Mouse (Mus musculus): Measurements from ENCODE around the gene Cdv3. TPM values are rescaled to one million over a fixed set of nuclear protein-coding genes. Genes with fewer than 3 reads are reported as not detected.

Gene Cdv3
- polyA plus RNA-seq, 1 experiment: 47.9 TPM

DNA sequence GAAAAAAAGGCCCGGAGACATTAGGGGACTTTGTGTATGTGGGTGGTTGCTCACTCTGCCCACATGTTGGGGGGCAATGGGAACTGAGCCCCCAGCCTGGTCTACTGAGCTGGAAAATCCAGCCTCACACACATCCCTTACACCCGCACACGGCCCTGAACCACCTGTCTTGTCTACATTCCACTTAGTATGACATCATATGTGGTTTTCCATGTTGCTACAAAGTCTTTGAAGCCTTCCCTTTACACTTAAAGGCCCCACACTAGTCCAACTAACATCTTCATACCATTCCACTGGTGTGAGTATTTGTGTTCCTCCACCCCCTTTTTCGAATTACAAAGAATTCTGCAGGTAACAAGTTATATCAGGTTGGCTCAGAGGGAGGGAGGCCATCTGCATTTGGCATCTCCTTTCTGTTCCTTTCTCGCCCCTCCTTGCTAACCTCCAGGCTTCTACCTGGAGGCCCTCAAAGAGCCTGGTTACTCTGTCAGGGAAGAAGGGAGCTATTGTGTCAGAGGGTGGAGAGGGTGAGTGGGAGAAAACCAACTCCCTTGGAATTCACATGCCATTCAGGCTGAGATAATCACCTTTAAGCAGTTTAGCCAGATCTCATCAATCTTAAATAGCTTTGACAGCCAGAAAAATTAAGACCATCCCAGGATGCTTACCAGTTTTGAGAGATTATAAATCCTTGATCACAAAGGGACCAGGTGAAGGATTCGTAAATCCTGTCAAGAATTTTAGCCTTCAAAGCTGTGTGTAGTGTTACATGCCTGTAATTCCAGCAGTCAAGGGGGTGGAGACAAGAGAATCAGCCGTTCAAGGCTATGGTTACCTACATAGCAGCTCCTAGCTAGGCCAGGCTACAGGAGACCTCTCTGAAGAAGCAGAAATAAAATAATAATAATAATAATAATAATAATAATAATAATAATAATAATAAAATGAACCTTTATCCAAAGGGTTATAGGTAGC lies 11.0 kb upstream of the Cdv3 start:
- Histone ChIP-seq H3K4me1 (ENCODE audit: control insufficient read depth, insufficient read depth, low read length) (no peaks in the 10 kb centered on the region), H3K4me3 (ENCODE audit: insufficient read depth, low read length) (no peak overlapping the region), H3K27ac (ENCODE audit: insufficient read depth, low read length) (no peak overlapping the region)
- TF ChIP-seq CTCF (IDR thresholded peaks at IDR 0.05; ENCODE audit: extremely low read depth, insufficient read depth, low read length) (no peak), POLR2A (IDR thresholded peaks at IDR 0.05; ENCODE audit: extremely low read depth, insufficient read depth, low read length) (no peak)

DNA sequence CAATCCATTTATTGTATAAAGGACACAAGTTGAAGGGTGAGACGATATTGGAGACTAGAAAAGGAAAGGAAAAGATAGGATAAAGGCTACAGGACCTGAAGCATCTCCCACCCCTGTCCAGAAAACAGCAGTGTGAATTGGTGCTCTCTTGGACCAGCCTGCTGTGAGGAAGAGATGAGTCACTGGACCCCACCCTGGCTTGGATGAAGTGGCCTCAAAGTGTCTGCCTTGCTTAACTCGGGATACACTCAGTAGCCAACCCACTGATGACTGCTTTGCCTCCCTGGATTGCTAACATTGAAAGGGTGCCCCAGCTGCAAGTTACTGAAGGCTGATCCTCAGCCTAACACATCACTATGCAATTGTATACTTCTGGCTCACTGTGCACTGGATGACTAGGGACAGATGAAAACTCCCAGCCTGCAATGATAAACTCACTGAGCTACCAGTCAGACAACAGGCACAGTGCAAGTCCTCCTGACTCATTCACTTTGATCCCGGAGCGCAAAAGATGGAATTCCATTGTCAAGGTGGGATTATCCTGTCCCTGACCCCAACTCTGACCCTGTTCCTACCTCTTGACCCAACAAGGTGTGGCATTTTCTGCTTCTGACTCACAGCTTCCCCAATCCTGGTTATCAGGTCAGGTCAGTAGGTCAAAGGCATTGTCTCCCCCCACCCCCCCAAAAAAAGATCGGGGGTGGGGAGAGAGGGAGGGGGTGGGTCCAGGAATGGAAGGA lies 6.8 kb upstream of the Cdv3 start:
- no peak overlapping the region for H3K4me3 ChIP-seq (ENCODE audit: insufficient read depth, low read length)
- TF ChIP-seq POLR2A (IDR thresholded peaks at IDR 0.05; ENCODE audit: extremely low read depth, insufficient read depth, low read length) (no peak), CTCF (IDR thresholded peaks at IDR 0.05; ENCODE audit: extremely low read depth, insufficient read depth, low read length) (no peak)
- H3K4me1 ChIP-seq (ENCODE audit: control insufficient read depth, insufficient read depth, low read length): no peaks in the 10 kb centered on the region
- H3K27ac ChIP-seq (ENCODE audit: insufficient read depth, low read length): no peak overlapping the region

- TF ChIP-seq POLR2A (IDR thresholded peaks at IDR 0.05; ENCODE audit: extremely low read depth, insufficient read depth, low read length): no peak
- TF ChIP-seq CTCF (IDR thresholded peaks at IDR 0.05; ENCODE audit: extremely low read depth, insufficient read depth, low read length): no peak
- Histone ChIP-seq H3K4me1 (ENCODE audit: control insufficient read depth, insufficient read depth, low read length) (peaks cover 1% of the 10 kb centered on the region; the same call in 1 of the 2 replicates), H3K27ac (ENCODE audit: insufficient read depth, low read length) (no peak overlapping the region), H3K4me3 (ENCODE audit: insufficient read depth, low read length) (no peak overlapping the region)
Measured at GRCm38 (mm10) chr9:103369951-103370350, 4.3 kb upstream of the Cdv3 start.

DNA sequence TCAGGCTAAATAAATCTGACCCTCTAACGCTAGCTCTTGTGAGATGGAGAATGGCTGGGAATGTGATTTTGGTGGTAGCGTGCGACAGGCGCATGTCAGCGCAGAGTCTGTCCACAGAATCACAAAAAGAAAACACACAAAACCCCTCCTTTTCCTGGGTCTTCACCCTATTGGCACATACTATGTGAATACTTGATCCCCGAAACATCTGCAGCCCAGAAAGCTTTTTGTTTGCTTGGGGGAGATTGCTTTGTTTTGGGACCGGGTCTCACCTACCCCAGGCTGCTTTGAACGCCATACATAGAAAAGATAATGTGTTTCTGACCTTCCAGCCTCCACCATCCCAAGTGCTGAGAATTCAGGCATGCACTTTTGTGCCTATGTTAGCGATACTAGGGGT lies 716 bp upstream of the Cdv3 start:
- TF ChIP-seq CTCF (IDR thresholded peaks at IDR 0.05; ENCODE audit: extremely low read depth, insufficient read depth, low read length) (no peak), POLR2A (IDR thresholded peaks at IDR 0.05; ENCODE audit: extremely low read depth, insufficient read depth, low read length) (no peak)
- H3K4me1 ChIP-seq (ENCODE audit: control insufficient read depth, insufficient read depth, low read length): peaks cover 4% of the 10 kb centered on the region
- 0 out of 2 replicates have a peak overlapping the region, but pooled peaks have one; percentile 29 for H3K27ac ChIP-seq (ENCODE audit: insufficient read depth, low read length)
- peak overlapping the region; percentile 26 for H3K4me3 ChIP-seq (ENCODE audit: insufficient read depth, low read length)

DNA sequence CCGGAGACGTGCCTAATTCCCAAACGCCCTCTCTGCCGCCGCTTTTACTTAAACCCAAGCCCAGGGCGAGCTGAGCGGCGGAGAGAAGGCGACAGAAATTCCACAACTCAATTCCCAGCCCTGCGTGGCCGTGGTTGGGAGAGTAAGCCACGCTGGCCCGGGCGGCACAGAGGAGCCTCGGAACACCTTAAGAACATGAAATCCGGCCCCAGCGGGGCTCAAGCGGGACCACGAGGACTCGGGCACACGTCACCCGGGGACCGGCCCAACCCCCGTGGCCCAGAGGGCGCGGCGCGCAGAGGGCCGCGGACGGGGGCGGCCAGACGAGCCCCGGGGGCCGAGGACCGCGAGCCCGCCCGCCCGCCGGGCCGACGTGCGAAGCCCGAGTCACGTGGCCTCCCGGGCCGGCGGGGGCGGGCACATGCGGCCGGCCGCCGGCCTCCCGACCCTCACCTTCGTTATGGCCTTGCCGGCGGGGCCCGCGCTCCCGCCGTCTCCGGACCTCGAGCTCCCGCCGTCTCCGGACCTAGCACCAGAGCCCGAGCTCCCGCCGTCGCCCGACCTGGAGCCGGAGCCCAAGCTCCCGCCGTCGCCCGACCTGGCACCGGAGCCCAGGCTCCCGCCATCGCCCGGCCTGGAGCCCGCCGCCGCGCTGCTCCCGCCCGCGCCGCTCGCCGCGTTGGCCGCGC lies 895 bp downstream of the Cdv3 start:
- peak overlapping the region; percentile 99 for H3K27ac ChIP-seq (ENCODE audit: insufficient read depth, low read length)
- H3K4me3 ChIP-seq (ENCODE audit: insufficient read depth, low read length): peak overlapping the region; percentile 97
- H3K4me1 ChIP-seq (ENCODE audit: control insufficient read depth, insufficient read depth, low read length): peaks cover 4% of the 10 kb centered on the region
- no peak for TF ChIP-seq CTCF (IDR thresholded peaks at IDR 0.05; ENCODE audit: extremely low read depth, insufficient read depth, low read length)
- no peak for TF ChIP-seq POLR2A (IDR thresholded peaks at IDR 0.05; ENCODE audit: extremely low read depth, insufficient read depth, low read length)

DNA sequence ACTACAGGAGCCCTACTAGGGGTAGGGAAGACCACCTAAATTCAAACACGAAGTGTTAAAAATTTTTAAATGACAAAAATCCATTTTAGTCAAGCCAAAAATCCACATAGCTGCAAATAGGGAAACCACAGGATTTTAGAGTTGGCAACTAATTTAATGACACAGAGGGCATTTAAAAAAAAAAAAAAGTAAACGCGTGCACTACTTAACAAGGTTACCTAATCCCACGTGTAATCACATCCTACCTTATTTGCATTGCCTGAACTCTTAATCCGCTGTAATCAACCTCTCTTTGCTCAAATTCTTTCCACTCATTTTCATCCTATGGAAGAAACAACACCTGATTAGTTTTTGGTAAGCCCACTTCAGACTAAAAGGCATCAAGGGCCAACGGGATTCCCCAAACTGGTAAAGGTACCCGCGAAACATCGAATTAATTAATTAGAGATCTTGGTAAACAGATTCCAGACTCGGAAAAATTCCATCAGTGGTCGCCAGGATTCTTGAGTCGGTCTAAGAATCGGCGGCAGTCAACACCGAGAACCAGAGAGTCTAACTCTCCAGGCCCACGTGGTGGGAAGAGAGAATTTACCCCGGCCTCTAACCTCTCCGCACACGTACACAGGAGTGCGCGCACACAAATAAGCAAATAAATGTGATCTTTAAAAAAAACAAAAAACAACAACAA lies 1.8 kb downstream of the Cdv3 start:
- H3K27ac ChIP-seq (ENCODE audit: insufficient read depth, low read length): no peak overlapping the region

DNA sequence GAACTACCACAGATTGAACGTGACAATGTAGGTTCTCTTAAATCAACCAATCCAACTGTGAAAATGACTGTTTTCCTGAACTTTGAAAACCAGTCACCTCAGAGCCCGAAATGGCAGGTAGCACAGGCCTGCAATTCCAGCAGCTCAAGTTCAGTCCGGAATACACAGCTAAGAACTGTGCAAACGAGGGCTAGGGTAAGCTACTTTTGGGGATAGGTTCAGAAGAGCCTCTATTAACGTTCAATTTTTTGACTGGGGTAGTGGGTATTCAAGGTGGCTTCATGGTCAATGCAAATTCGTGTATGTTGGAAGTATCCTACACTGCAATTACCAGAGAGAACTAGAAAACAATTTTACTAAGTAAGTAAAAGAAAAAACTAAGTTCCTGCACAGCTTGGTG lies 2.6 kb downstream of the Cdv3 start:
- Histone ChIP-seq H3K4me3 (ENCODE audit: insufficient read depth, low read length) (no peak overlapping the region), H3K27ac (ENCODE audit: insufficient read depth, low read length) (no peak overlapping the region), H3K4me1 (ENCODE audit: control insufficient read depth, insufficient read depth, low read length) (peaks cover 7% of the 10 kb centered on the region)
- TF ChIP-seq CTCF (IDR thresholded peaks at IDR 0.05; ENCODE audit: extremely low read depth, insufficient read depth, low read length): no peak
- TF ChIP-seq POLR2A (IDR thresholded peaks at IDR 0.05; ENCODE audit: extremely low read depth, insufficient read depth, low read length): no peak

More for the DNA sequence above, 1.8 kb downstream of the Cdv3 start:
- Histone ChIP-seq H3K4me3 (ENCODE audit: insufficient read depth, low read length) (peak overlapping the region; percentile 97), H3K4me1 (ENCODE audit: control insufficient read depth, insufficient read depth, low read length) (peaks cover 4% of the 10 kb centered on the region)
- TF ChIP-seq POLR2A (IDR thresholded peaks at IDR 0.05; ENCODE audit: extremely low read depth, insufficient read depth, low read length): no peak
- TF ChIP-seq CTCF (IDR thresholded peaks at IDR 0.05; ENCODE audit: extremely low read depth, insufficient read depth, low read length): no peak

DNA sequence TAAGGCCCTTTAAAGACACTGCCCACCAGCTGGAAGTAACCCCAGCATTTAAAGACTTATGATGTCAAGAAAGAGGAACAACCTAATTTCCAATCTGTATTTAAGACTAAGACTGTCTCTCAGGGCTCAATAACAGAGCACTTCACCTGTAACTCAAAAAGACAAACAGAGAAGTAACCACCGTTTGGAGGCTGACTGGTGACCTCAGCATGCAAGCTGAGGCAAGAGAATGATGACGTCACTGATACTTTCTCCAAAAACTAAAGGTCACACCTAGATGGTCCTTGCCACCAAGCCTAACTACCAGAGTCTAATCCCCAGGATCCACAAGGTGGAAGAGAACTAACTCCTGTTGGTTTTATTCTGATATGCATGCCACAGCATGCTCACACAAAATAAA lies 5.0 kb downstream of the Cdv3 start:
- TF ChIP-seq POLR2A (IDR thresholded peaks at IDR 0.05; ENCODE audit: extremely low read depth, insufficient read depth, low read length) (no peak), CTCF (IDR thresholded peaks at IDR 0.05; ENCODE audit: extremely low read depth, insufficient read depth, low read length) (no peak)
- Histone ChIP-seq H3K27ac (ENCODE audit: insufficient read depth, low read length) (no peak overlapping the region), H3K4me1 (ENCODE audit: control insufficient read depth, insufficient read depth, low read length) (peaks cover 6% of the 10 kb centered on the region), H3K4me3 (ENCODE audit: insufficient read depth, low read length) (no peak overlapping the region)

DNA sequence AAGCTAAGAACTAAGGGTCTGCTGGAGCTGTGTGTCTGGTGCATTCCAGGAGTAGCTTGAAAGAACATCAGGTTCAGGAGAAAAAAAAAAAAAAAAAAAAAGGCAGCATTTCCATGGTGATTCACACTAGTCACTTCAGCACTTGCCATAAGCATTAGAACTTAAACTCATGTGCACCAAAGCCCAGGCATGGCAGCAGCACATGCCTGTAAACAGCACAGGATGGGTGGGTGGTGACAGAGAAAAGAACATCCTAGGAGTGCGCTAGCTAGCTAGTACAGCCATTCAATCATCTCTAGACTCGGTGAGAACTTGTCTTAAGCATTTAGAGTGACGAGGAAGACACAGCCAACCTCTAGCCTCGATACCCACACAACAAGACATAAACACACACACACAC lies 7.1 kb downstream of the Cdv3 start:
- Histone ChIP-seq H3K4me3 (ENCODE audit: insufficient read depth, low read length) (no peak overlapping the region), H3K4me1 (ENCODE audit: control insufficient read depth, insufficient read depth, low read length) (peaks cover 6% of the 10 kb centered on the region), H3K27ac (ENCODE audit: insufficient read depth, low read length) (no peak overlapping the region)
- TF ChIP-seq CTCF (IDR thresholded peaks at IDR 0.05; ENCODE audit: extremely low read depth, insufficient read depth, low read length) (no peak), POLR2A (IDR thresholded peaks at IDR 0.05; ENCODE audit: extremely low read depth, insufficient read depth, low read length) (no peak)
